Mouse (Mus musculus) adrenal gland, adult 2 months (tissue): ENCODE results near the gene Samsn1. TPM values are rescaled to one million over a fixed set of nuclear protein-coding genes. Genes with fewer than 3 reads are reported as not detected.

ENCODE experiments used
- DNase-seq: peaks from one replicate; pipeline ENCODE4 v3.0.0; 2021
- long read RNA-seq: library from polyadenylated mRNA; stranded (forward); transcript quantifications from one replicate; pipeline ENCODE4 v2.0.0, GENCODE M21; 2021
- polyA plus RNA-seq: library from polyadenylated mRNA; depleted of rRNA; stranded (reverse); fragments of >200 nt; gene quantifications from 2 replicates; pipeline ENCODE4 v1.2.3, GENCODE M21; 2012; rRNA removed
- total RNA-seq, 2 experiments: library from RNA; stranded (reverse); gene quantifications; 2 replicates each; pipeline ENCODE4 v1.2.3; 2021

Gene Samsn1
- total RNA-seq (1 to 10 TPM; 1.1 to 1.2 TPM), polyA plus RNA-seq (0.13 and 0.18 TPM in 2 replicates)
- long read RNA-seq, partial matches to known transcripts: 0 of 1 reads
- long read RNA-seq, other reads (novel, unspliced or antisense): 0 of 1 reads

DNA sequence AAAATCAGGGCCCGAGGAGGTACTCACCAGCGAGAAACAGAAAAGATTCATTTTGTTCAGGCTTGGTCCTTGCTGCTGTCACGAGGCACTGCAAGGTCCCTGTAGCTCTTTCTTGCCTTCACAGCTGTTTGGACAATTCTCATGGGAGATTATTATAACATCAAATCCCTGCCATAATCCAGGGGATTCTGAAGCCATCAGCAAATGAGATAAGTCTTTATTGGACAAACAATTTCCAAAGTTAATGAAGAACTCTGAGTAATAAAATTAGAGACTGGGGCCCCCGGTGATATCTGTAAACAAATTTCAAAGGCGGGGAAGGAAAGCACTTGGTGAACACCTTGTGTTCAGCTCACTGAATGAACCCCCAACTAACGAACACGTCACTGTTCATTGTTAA, at the start of gene Samsn1:
Gene Samsn1 (minus strand): TSS at position 101 of the 400 bp plus-strand sequence.
- DNase-seq: no peak

DNA sequence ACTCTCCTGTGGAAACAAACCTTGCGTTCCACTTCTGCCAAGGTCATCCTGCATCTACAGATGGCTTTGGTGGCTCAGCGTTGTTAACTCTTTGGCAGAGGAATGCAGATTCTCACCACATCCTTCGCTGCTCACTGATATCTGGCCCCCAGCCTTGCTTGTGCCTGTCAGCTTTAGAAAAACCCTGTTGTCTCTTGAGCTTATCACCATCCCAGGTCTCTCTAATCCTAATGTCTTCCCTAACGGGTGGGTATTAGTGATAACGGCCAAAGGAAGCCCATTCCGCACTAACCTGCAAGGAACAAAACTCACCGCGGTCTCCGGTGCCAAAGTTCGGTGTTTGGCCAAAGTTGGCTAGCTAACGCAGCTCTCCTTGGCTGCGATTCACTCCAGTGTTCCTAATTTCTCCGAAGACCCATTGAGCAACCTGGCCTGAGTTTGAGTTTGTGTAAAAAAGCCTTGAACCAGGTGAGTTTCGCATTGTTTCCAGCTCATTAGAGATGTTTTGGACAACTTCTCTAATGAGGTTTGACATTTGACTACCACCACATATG, 44.1 kb upstream of the Samsn1 start:
- DNase-seq: peak; percentile 6

DNA sequence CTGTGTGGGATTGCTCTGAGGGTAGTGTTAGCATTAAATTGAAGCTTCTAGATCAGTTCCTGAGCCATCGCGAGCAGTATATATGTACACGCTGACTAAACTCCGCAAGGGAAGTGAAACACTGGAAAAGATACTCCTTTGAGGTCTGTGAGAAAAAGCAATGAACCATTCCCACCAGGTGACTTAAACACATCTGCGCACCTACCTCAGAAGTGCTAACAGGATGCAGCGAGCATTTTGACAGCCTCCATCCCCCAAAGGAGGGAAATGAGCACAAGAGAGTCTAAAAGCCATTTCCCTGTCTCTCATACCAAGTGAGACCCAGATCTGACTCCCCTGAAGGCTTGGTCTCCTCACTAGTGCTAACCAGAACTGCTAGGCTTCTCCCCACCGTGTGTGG, 32.9 kb upstream of the Samsn1 start:
- DNase-seq: no peak

DNA sequence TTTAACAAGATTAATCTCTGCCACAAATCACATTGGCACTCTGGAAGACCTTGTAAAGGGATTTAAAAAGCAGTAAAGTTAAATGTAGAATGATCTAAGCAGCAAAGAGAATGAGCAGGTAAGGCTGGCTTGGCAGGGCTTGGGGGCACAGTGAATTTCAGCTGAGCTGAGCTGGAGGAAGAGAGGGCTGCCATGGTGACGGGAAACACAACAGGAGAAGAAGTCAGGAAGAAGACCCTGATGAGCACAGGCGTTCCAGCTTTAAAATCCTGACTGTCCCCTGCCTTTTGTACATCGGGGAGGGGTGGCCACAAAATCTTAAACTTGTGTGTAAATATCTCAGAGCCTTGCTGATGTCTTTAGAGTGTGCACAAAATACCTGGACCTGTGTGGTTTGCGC, 32.0 kb upstream of the Samsn1 start:
- DNase-seq: no peak

DNA sequence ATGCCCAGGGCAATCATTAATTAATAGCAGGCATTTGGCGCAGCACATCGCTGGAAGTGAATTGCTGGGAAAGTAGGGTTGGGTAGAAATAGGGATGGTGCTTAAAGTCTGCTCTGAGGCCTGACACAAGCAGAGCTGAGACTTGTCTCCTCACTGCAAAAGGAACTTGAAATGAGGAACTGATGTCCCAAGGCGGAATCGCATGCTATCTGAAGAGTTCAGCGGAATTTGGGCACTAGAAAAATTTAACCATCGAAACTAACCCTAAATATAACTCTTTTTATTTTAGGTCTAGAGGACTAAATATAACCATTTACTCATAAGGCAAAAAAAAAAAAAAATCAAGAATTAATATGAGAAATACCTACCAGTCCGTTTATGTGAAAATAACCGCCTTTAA, 31.5 kb upstream of the Samsn1 start:
- no peak for DNase-seq

DNA sequence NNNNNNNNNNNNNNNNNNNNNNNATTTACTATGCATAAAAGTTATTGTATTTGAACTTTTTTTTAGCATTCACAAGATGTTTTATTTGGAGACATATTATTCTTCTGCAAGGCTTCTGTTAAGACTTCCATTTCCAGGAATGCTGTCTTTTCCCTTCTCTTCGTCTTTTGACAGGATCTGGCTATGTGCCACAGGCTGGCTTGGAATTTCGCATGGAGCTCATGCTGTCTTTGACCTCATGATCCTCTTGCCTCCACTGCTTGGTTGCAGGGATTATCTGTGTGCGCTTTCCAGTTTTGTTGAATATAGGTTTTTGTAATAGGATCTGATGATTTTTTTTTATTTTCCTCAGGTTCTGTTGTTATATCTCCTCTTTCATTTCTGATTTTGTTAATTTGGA, 25.0 kb upstream of the Samsn1 start:
- no peak for DNase-seq

DNA sequence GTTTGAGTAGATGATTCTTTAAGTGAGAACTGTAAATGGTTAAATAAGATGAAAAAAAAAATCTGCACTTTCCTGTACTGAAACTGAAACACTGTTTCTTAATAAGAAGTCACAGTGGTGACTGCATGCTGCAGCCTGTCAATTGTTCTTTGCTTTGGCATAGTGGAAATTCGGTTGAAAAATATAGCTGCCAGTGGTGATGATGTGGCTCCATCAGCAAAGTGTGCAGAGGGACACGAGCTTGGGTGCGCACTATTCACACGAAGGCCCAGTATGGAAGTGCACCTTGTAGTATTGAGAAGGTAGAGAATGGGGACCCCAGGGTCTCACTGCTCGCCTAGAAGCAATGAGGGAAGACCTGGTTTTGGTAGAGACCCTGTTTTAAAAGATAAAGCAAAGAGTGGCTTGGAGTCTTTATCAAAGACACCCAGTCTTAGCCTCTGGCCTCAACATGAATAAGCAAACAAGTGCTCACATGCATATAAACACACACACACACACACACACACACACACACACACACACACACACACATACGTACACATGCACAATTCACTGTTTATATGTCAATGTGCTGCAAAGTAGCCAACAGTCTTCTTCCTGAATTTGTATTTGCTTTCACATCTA, 18.4 kb upstream of the Samsn1 start:
- DNase-seq: no peak

DNA sequence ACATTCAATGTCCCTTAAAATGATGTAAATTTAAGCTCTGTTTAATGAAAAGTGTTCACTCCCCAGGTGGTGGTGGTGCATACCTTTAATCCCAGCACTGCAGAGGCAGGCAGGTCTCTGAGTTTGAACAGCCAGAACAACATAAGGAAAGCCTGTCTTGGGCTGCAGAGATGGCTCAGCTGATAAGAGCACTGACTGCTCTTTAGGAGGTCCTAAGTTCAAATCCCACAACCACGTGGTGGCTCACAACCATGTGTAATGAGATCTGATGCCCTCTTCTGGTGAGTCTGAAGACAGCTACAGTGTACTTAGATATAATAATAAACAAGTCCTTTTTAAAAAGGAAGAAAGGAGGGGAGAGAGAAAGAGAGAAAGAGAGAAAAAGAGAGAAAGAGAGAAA, 2.9 kb downstream of the Samsn1 start:
- DNase-seq: no peak

DNA sequence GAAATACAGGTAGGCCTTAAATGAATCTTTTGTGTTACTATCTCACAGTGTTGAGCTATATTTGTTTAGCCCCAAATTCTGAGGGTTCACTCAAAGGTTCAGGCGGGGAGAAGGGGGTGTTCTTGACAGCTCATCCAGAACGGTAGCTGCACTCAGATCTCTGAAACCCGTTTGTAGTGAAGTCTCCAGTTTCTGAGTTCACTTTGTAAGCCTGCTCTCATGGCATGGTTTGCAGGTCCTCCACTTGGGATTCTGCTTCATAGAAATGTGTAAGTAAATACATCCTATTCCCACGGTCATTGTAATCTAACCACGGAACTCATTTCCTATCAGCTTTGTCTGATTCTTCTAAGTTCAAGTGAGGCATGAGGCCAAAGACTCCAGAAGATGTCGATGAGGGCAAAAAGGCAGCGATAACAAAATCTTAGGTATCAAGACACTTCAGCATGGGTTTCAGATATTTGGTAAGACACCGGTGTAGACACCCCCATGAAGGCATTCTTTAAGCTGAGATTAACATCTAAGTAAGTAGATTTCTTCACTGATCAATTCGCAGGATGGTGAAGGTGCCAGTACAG, 18.2 kb downstream of the Samsn1 start:
- DNase-seq: no peak

DNA sequence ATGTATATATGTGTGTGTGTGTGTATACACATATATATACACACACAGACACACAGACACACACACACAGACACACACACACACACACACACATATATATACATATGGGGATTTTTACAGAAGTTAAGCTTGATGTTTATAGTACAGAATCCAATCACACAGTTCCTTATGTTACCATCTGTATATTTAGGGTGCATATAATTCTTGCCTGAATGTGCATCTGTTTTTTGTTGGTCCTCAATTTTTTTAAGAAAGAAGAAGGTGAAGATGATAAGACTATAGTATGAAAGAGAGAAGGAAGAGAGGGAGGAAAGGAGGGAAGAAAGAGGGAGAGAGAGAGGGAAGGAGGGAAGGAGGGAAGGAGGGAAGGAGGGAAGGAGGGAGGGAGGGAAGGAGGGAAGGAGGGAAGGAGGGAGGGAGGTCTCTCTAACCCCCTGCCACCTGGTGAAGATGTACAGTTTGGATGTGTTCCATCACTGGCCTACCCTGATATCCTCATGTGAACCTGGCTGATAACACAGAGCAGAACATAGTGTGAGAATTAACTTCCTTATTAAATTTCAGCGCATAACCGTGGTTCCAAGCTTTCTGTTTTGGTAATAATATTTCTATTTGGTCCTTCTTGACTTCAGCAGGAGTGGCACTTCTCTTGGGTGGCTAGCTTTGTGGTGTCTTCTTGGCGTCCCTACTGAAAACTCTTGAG, 19.1 kb downstream of the Samsn1 start:
- DNase-seq: no peak

DNA sequence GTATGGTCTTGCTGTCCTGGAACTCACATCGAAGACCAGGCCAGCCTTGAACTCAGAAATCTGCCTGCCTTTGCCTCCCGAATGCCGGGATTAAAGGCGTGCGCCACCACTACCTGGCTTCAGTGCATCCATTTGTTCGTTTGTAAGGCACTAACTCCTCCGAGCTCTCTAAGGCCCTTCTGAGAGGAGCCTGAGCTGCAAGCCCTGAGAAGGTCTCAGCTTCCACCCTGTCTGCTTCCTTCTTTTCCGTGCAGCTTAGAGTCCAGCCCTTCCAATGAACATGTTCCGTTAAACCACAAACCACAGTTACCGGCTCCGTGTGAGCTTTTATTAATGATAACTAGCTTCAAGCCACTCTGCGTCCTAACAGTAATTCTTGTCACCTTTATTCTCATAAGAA, 19.8 kb downstream of the Samsn1 start:
- no peak for DNase-seq

DNA sequence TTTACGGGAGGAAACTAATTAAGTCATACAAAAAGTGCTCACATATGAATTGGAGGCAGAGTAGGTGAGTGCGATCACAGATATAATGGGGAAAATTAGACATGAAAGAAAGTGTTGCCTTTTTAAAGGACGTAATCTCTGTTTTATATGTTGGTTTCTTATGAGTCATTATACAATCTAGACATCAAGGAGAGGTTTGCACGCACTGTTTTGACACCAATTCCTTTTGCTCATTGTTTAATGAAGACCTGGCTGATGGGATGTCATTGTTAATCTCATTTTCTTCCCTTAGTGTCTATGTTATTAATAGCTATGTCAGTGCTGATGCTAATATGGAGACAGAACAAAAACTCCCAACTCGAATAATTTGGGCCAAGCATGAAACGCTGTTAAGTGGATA, 20.3 kb downstream of the Samsn1 start:
- DNase-seq: no peak

DNA sequence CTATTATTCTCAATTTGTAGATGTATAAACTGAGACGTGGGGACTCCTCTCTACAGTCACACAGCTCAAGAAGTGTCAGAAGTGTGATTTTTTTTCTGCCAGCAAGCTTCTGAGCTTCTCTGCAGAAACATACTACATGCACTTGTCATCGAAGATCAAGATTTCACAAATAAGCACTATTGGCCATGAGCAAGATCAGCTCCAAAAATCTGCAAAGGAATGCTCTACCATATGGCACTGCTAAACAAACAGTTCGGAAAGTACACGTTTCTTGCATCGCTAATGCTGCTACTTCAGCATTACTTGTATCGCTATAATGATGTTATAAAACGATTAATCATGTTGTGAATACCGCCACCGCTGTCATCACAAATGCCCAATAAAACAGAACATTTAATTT, 22.0 kb downstream of the Samsn1 start:
- DNase-seq: no peak

DNA sequence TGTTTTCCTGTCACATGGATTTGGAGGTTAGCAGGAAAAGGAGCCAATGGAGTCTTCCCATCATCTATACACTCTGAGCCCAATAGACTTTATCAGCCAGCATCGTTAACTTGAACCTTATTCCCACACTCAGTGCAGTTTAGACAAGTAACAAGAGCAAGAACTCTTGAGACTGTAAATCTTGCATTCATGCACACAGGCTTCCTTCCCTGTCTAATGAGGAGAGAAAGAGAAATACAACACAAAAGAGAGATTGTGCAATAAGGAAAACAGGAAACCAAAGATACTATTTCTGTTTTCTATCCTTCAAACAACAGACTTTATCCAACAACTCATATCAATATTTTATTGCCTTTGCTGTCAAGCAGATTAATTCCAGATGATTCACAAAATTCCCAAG, 31.9 kb downstream of the Samsn1 start:
- no peak for DNase-seq

DNA sequence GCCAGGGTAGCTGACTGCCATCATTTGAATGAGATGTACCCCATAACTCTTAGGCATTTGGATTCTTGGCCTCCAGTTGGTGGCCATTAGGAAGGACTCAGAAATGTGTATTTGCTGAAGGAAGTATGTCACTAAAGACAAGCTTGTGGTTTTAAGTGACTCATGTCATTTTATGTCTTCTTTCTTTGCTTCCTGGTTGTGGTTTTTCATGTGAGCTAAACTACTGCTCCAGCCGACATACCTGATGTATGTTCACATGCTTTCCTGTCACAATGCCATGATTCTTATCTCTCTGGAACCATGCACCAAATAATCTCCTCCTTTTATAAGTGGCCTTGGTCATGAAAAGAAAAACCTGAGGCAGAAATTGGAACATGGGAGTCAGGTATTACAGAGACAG, 38.2 kb downstream of the Samsn1 start:
- no peak for DNase-seq

DNA sequence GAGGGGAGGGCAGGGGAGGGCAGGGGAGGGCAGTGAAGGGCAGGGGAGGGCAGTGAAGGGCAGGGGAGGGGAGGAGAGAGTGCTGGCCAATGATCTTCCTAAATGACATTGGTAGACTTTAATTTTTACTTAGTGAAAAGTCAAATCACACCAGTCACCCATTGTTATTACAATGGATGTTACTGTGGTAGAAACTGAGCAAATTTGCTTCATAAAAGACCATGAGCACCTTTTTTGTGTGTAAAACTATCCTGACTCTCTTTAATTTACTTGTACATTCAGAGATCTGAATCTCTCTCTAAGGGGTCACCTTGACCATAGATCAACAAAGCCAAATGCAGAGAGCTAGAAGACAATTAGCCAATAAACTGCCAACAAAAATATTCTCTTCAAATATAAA, 42.7 kb downstream of the Samsn1 start:
- no peak for DNase-seq

DNA sequence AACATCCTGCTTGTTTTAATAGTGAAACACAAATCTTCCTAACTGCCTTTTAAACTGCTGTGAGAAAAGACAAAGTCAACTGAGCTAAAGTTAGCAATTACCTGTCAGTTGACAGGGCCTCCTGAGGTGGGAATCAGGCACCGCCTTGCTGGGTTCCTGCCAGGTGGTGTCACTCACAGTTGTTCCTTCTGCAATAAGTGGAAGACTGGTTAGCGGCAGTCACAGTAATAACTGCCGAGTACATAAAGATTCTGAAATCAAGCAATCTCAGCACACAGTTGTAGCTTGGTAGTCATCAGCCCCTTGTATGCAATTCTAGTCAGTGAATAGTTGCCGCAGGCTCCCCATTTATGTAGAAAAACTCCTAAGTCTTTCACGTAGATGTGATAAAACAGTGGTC, 44.3 kb downstream of the Samsn1 start:
- DNase-seq: no peak

DNA sequence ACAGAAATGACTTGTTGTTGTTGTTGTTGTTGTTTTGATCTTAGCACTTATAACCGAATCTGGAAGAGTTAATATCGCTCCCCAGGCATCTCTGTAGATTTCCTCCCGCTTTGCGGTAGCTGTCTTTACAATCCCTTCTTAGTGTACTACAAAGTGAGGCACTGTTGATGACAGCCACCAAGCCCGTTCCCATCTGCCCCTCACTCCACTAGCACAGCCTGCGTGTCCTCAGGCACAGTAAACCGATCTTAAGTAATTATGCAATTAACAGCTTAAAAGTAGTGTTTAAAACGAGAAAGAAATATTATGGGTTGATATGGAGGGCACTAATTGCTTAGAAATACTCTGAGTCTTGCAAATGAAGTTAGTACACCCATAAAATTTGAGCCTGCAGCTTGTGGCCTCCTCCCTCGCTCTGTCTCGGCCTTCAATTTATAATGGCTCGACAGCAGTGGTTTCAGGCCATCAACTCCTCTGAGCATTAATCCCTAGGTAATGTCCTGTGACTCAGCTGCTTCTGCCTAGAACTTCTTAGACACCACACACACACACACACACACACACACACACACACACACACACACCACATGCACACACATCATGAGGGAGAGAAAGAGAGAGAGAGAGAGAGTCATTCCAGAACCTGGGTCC, 46.3 kb downstream of the Samsn1 start:
- DNase-seq: no peak

DNA sequence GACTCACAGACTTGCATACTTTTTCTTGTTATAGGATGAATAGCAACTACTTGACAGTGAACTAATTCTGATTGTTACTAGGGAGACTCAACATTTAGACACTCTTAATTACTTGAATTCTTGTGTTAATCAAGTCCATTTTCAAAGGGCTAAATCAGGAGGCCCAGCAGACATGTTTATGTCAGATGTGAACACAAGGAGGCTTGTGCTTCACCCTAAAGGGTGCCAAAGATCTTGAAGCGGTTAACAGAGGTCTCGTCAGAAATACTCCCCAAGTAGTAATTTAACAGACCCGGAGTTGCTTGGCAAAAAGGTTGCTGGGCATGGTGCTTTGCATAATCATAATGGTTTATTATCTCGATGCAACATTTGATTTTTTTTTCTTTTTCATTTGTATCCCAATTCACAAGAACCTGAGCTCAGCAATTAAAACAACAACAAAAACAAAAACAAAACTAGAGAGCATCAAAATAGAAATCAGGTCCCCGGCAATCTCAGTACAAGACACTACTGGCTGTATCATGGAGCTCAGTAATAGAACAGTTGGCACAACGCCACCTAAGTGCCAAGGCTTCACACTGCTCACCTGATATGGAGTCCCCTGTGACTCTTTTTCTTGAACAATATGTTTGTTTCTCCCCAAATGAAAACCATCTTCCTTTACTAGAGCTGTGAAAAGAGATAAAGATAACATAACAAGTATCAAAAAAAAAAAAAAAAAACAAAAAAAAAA, 51.6 kb downstream of the Samsn1 start:
- no peak for DNase-seq

DNA sequence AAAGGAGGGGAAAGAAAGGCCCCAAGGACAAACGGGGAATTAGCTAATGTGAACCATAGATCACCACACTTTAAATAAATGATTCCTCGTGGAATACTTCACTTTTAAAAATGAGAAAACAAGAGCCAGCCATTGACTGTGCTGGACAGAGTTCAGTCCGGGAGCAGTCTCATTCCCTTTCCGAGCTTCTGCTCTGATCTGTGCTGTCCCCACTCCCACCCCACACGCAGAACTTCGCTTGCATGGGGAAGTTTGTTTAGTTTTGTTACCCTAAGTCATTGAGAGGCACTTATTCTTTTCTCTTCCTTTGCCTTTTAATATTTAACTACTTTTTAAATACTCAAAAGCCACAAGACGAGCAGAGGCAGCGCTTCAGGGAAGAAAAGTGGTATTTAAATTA, 60.1 kb downstream of the Samsn1 start:
- no peak for DNase-seq

DNA sequence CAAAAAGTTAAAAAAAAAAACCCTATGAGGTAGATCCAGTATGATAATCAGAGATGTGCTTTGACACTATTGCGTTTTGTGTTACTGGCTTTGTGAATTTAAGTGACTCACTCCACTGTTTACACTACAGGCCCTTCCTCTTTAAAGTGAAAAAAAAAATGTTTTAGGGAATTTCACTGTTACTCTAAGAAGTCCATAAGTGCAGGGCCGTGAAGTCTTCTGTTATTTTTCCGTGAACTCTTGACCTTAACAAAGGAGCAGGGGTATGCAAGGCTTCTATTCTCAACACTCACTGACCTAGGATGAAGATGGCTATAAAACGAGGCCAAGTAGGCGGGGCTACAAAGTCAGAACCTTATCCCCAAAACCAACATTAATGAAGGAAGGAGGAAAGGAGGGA, 60.6 kb downstream of the Samsn1 start:
- no peak for DNase-seq

DNA sequence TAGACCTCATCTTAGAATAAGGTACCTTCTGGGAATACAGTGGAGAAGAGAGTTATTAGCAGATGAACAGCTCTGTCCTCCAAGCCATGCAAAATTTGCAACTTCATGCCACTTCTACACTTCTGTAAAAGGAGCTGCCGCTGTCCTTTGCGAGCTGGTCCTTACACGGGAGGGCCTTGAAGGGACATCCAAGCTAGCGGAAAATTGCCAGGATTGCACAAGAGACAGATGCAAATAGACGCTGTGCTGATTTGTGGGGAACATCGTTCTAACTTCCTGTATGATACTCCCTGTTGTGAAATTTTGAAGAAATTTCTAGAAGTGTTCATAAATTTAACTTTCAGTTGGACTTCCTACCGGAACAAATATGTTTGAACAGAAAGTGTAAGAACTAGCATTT, 61.0 kb downstream of the Samsn1 start:
- DNase-seq: peak; percentile 35
